In the genomic region with DNA sequence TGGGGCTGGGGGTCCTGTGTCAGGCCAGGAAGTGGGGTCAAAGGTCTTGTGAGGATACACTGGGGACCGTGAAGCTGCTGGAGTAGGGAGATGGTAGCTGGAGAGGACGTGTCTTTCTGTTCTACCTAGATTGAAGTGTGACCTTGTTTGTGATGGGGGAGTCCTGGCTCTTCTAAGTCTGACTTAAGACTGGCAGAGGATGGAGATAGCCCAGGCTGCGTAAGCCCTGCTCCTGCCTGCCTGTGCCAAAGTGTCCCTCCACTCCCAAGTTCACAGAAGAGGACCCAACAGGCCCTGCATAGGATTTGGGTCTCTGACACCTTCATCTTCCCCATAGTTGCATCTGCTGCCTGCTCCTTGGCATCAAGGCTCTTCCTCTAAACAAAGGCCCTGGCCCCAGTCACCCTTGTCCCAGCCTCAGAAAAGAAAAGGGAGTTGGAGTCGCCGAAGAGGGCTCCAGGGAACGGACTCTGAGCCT, we compare ENCODE assay signal across 8 mouse cellular contexts. TPM values are rescaled to one million over a fixed set of nuclear protein-coding genes. Genes with fewer than 3 reads are reported as not detected.
DNase-seq lines count a peak whose midpoint lies in the region; ATAC-seq lines count a peak whose summit lies in the region.

No protein-coding gene starts in this region.

- 14% methylated on average over 6 of the region's 6 CpGs for WGBS in limb, embryonic 12.5 days
- WGBS in stomach, embryonic 16.5 days = 26% methylated on average over 6 of the region's 6 CpGs

- no peak overlapping the region for H3K27ac ChIP-seq in limb, embryonic 12.5 days
- H3K27ac ChIP-seq in stomach, embryonic 16.5 days (ENCODE audit: low read length) = no peak overlapping the region

- peak overlapping the region; percentile 70 for H3K4me2 ChIP-seq in limb, embryonic 12.5 days
- H3K4me2 ChIP-seq in stomach, embryonic 16.5 days (ENCODE audit: low read depth, low read length) = peak overlapping the region; percentile 52

- no peak for ATAC-seq in megakaryocyte, adult 5-6 weeks (ENCODE audit: poor library complexity, severe bottlenecking)
- no peak for ATAC-seq in limb, embryonic 12.5 days (ENCODE audit: insufficient number of reproducible peaks, insufficient read depth, low FRiP score, low TSS enrichment, low read depth)
- ATAC-seq in stomach, embryonic 16.5 days (ENCODE audit: insufficient read depth, low FRiP score) = no peak
- ATAC-seq in megakaryocyte-erythroid progenitor cell, adult 5-6 weeks (replicated peaks; ENCODE audit: low FRiP score, low TSS enrichment, poor library complexity, severe bottlenecking) = no peak

- H3K9ac ChIP-seq in limb, embryonic 12.5 days (replicated peaks) = no peak overlapping the region
- H3K9ac ChIP-seq in stomach, embryonic 16.5 days (ENCODE audit: low read length) = peak overlapping the region; percentile 59

- no peaks in the 10 kb centered on the region; the same call in 1 of the 2 replicates for H3K9me3 ChIP-seq in megakaryocyte, embryonic 14.5 days
- no peaks in the 10 kb centered on the region for H3K9me3 ChIP-seq in limb, embryonic 12.5 days
- H3K9me3 ChIP-seq in stomach, embryonic 16.5 days (replicated peaks; ENCODE audit: control insufficient read depth, low read length) = no peaks in the 10 kb centered on the region

- peaks cover 90% of the 10 kb centered on the region for H3K27me3 ChIP-seq in megakaryocyte, embryonic 14.5 days (replicated peaks)
- peaks cover 81% of the 10 kb centered on the region for H3K27me3 ChIP-seq in limb, embryonic 12.5 days
- H3K27me3 ChIP-seq in stomach, embryonic 16.5 days (ENCODE audit: control insufficient read depth, insufficient read depth, low read length) = no peaks in the 10 kb centered on the region

- peaks cover 61% of the 10 kb centered on the region for H3K4me1 ChIP-seq in megakaryocyte, embryonic 14.5 days
- peaks cover 50% of the 10 kb centered on the region for H3K4me1 ChIP-seq in limb, embryonic 12.5 days (replicated peaks)
- H3K4me1 ChIP-seq in stomach, embryonic 16.5 days (ENCODE audit: control insufficient read depth, insufficient read depth, low read length) = peaks cover 31% of the 10 kb centered on the region

- DNase-seq in embryo, embryonic 10.5 days (ENCODE audit: low spot score) = peak; percentile 56
- DNase-seq in embryo, embryonic 9.5 days (ENCODE audit: extremely low spot score) = no peak
- DNase-seq in thymus, postnatal 0 days (ENCODE audit: low spot score) = no peak

- peak overlapping the region; percentile 91 for H3K4me3 ChIP-seq in megakaryocyte, embryonic 14.5 days (replicated peaks)
- H3K4me3 ChIP-seq in limb, embryonic 12.5 days (replicated peaks) = peak overlapping the region; percentile 45
- peak overlapping the region; percentile 50 for H3K4me3 ChIP-seq in stomach, embryonic 16.5 days (replicated peaks; ENCODE audit: low read length)

- peaks cover 10% of the 10 kb centered on the region for H3K36me3 ChIP-seq in megakaryocyte, embryonic 14.5 days (replicated peaks; ENCODE audit: low read length)
- peaks cover 13% of the 10 kb centered on the region for H3K36me3 ChIP-seq in limb, embryonic 12.5 days
- H3K36me3 ChIP-seq in stomach, embryonic 16.5 days (ENCODE audit: control insufficient read depth, insufficient read depth, low read length) = no peaks in the 10 kb centered on the region; the same call in 1 of the 2 replicates

RNA-seq across cellular contexts. Expression of a gene that starts 7.4 kb away (rescaled TPM):
- 1.6 and 11.4 TPM in 2 replicates for polyA plus RNA-seq in megakaryocyte, embryonic 14.5 days (2012; ENCODE audit: insufficient read depth, low replicate concordance)
- 0.96 TPM in 1 of 2 replicates, not detected in the other for total RNA-seq in megakaryocyte, adult 5-6 weeks (2015)
- 0.04 and 0.08 TPM in 2 replicates for total RNA-seq in megakaryocyte, adult 5-6 weeks (2017)
- polyA plus RNA-seq in limb, embryonic 12.5 days (2016; fragmentation: Nextera tagmentation; extraction: Ambion mirVana) = 2.5 and 3.0 TPM in 2 replicates
- 3.2 and 3.5 TPM in 2 replicates for polyA plus RNA-seq in stomach, embryonic 16.5 days (2015; fragmentation: Nextera tagmentation; extraction: Ambion mirVana)
- 0.10 TPM in 1 of 2 replicates, not detected in the other for total RNA-seq in megakaryocyte-erythroid progenitor cell, adult 5-6 weeks (2014; fragmentation: Nextera tagmentation)
- total RNA-seq in megakaryocyte-erythroid progenitor cell, adult 5-6 weeks (2017) = not detected in 2 replicates
- 0.28 and 0.39 TPM in 2 replicates for polyA plus RNA-seq in thymus, postnatal 0 days (2015; fragmentation: Nextera tagmentation; extraction: Ambion mirVana)

RNA-seq across cellular contexts. Expression of a gene that starts 25.6 kb away (rescaled TPM):
- 8.6 TPM in 1 of 2 replicates, not detected in the other for polyA plus RNA-seq in megakaryocyte, embryonic 14.5 days (2012; ENCODE audit: insufficient read depth, low replicate concordance)
- total RNA-seq in megakaryocyte, adult 5-6 weeks (2015) = 8.3 and 10.3 TPM in 2 replicates
- total RNA-seq in megakaryocyte, adult 5-6 weeks (2017) = 4.6 and 7.9 TPM in 2 replicates
- polyA plus RNA-seq in limb, embryonic 12.5 days (2016; fragmentation: Nextera tagmentation; extraction: Ambion mirVana) = 132 and 136 TPM in 2 replicates
- 50.0 and 55.5 TPM in 2 replicates for polyA plus RNA-seq in stomach, embryonic 16.5 days (2015; fragmentation: Nextera tagmentation; extraction: Ambion mirVana)
- 22.9 and 33.3 TPM in 2 replicates for total RNA-seq in megakaryocyte-erythroid progenitor cell, adult 5-6 weeks (2014; fragmentation: Nextera tagmentation)
- 22.6 and 31.8 TPM in 2 replicates for total RNA-seq in megakaryocyte-erythroid progenitor cell, adult 5-6 weeks (2017)
- polyA plus RNA-seq in thymus, postnatal 0 days (2015; fragmentation: Nextera tagmentation; extraction: Ambion mirVana) = 23.0 and 24.3 TPM in 2 replicates

RNA-seq across cellular contexts. Expression of a gene that starts 58.4 kb away (rescaled TPM):
- 1.9 TPM in 1 of 2 replicates, not detected in the other for polyA plus RNA-seq in megakaryocyte, embryonic 14.5 days (2012; ENCODE audit: insufficient read depth, low replicate concordance)
- 4.5 and 6.5 TPM in 2 replicates for total RNA-seq in megakaryocyte, adult 5-6 weeks (2015)
- total RNA-seq in megakaryocyte, adult 5-6 weeks (2017) = 8.8 and 12.5 TPM in 2 replicates
- 7.6 and 9.9 TPM in 2 replicates for polyA plus RNA-seq in limb, embryonic 12.5 days (2016; fragmentation: Nextera tagmentation; extraction: Ambion mirVana)
- polyA plus RNA-seq in stomach, embryonic 16.5 days (2015; fragmentation: Nextera tagmentation; extraction: Ambion mirVana) = 19.3 and 21.2 TPM in 2 replicates
- 8.4 and 14.2 TPM in 2 replicates for total RNA-seq in megakaryocyte-erythroid progenitor cell, adult 5-6 weeks (2014; fragmentation: Nextera tagmentation)
- total RNA-seq in megakaryocyte-erythroid progenitor cell, adult 5-6 weeks (2017) = 8.2 and 10.1 TPM in 2 replicates
- polyA plus RNA-seq in thymus, postnatal 0 days (2015; fragmentation: Nextera tagmentation; extraction: Ambion mirVana) = 8.5 and 8.7 TPM in 2 replicates
